Mouse (Mus musculus): Measurements from ENCODE around the gene Tll1. TPM values are rescaled to one million over a fixed set of nuclear protein-coding genes. Genes with fewer than 3 reads are reported as not detected.
"Not testable (repeated sequence)": the region's sequence is repeated elsewhere in the genome, so short reads cannot be mapped to it uniquely, and the experiment has no call there.

Tll1 gene
- total RNA-seq, 2 experiments from 2014 or later = not detected

GRCm38 (mm10) chr8:64073396-64073795, 132.7 kb downstream of the Tll1 start:
- no peak for ATAC-seq (replicated peaks; ENCODE audit: low FRiP score, poor library complexity, severe bottlenecking)

GRCm38 (mm10) chr8:64059867-64060266, 146.2 kb downstream of the Tll1 start:
- ATAC-seq (replicated peaks; ENCODE audit: low FRiP score, poor library complexity, severe bottlenecking) = no peak

GRCm38 (mm10) chr8:64057571-64057970, 148.5 kb downstream of the Tll1 start:
- ATAC-seq (replicated peaks; ENCODE audit: low FRiP score, poor library complexity, severe bottlenecking) = no peak

- ATAC-seq (replicated peaks; ENCODE audit: low FRiP score, poor library complexity, severe bottlenecking) = no peak
These were observed 157.5 kb downstream of the Tll1 start for GRCm38 (mm10) chr8:64048556-64048955.

- no peak for ATAC-seq (replicated peaks; ENCODE audit: low FRiP score, poor library complexity, severe bottlenecking)
These were observed 158.0 kb downstream of the Tll1 start for GRCm38 (mm10) chr8:64047963-64048505.

- ATAC-seq (replicated peaks; ENCODE audit: low FRiP score, poor library complexity, severe bottlenecking) = no peak
These were observed 164.7 kb downstream of the Tll1 start for GRCm38 (mm10) chr8:64041303-64041884.

- no peak for ATAC-seq (replicated peaks; ENCODE audit: low FRiP score, poor library complexity, severe bottlenecking)
These were observed 175.2 kb downstream of the Tll1 start for GRCm38 (mm10) chr8:64030672-64031385.

- no peak for ATAC-seq (replicated peaks; ENCODE audit: low FRiP score, poor library complexity, severe bottlenecking)
These were observed 176.0 kb downstream of the Tll1 start for GRCm38 (mm10) chr8:64030081-64030480.

GRCm38 (mm10) chr8:64029525-64029924, 176.5 kb downstream of the Tll1 start:
- ATAC-seq (replicated peaks; ENCODE audit: low FRiP score, poor library complexity, severe bottlenecking) = no peak

GRCm38 (mm10) chr8:64024359-64024758, 181.7 kb downstream of the Tll1 start:
- no peak for ATAC-seq (replicated peaks; ENCODE audit: low FRiP score, poor library complexity, severe bottlenecking)

GRCm38 (mm10) chr8:64023579-64023978, 182.5 kb downstream of the Tll1 start:
- ATAC-seq (replicated peaks; ENCODE audit: low FRiP score, poor library complexity, severe bottlenecking) = no peak

- no peak for ATAC-seq (replicated peaks; ENCODE audit: low FRiP score, poor library complexity, severe bottlenecking)
These were observed 183.0 kb downstream of the Tll1 start for GRCm38 (mm10) chr8:64023027-64023426.

GRCm38 (mm10) chr8:63970612-63971391, 235.3 kb downstream of the Tll1 start:
- ATAC-seq (replicated peaks; ENCODE audit: low FRiP score, poor library complexity, severe bottlenecking) = not testable (repeated sequence)

Measured in erythroblast, adult 5-6 weeks (primary cell).